17 mouse cellular contexts compared by ENCODE assay signal in genomic region chr4:59642657-59643056, GRCm38 (mm10).
"Had no signal": no experiment of that assay in that cellular context is flagged by ENCODE, and none has a peak within 500 bp of the region (broad histone marks: within the 10 kb centered on the region; RNA-seq: fewer than 3 reads in every experiment).

No protein-coding gene starts in this region.

- H3K27me3 ChIP-seq: limb, embryonic 12.5 days; limb, embryonic 15.5 days; liver, embryonic 13.5 days; midbrain, embryonic 15.5 days; neural tube, embryonic 12.5 days; neural tube, embryonic 15.5 days had no signal

- DNase-seq: left cerebral cortex, postnatal 4 days; liver, embryonic 13.5 days; lung, adult 2 months; lung, postnatal 14 days; lung, postnatal 4 days; right cerebral cortex, postnatal 25 days; thymus, adult 18-20 months; thymus, postnatal 36 days had no signal

- H3K9ac ChIP-seq: limb, embryonic 12.5 days; limb, embryonic 15.5 days; liver, embryonic 13.5 days; midbrain, embryonic 15.5 days; neural tube, embryonic 12.5 days; neural tube, embryonic 15.5 days had no signal

- H3K4me3 ChIP-seq: limb, embryonic 12.5 days; limb, embryonic 15.5 days; liver, embryonic 13.5 days; midbrain, embryonic 15.5 days; neural tube, embryonic 12.5 days; neural tube, embryonic 15.5 days had no signal

- H3K36me3 ChIP-seq: limb, embryonic 12.5 days; limb, embryonic 15.5 days; liver, embryonic 13.5 days; midbrain, embryonic 15.5 days; neural tube, embryonic 12.5 days; neural tube, embryonic 15.5 days had no signal

- H3K9me3 ChIP-seq: limb, embryonic 12.5 days; limb, embryonic 15.5 days; liver, embryonic 13.5 days; midbrain, embryonic 15.5 days; neural tube, embryonic 12.5 days; neural tube, embryonic 15.5 days had no signal

- ATAC-seq: hindbrain, postnatal 0 days; inflammation-experienced regulatory T-cells, adult 6 months; intestine, embryonic 16.5 days; midbrain, embryonic 15.5 days had no signal

- H3K27ac ChIP-seq: hindbrain, postnatal 0 days; limb, embryonic 12.5 days; limb, embryonic 15.5 days; midbrain, embryonic 15.5 days; neural tube, embryonic 12.5 days; neural tube, embryonic 15.5 days had no signal

- H3K4me2 ChIP-seq: limb, embryonic 12.5 days; limb, embryonic 15.5 days; liver, embryonic 13.5 days; midbrain, embryonic 11.5 days; midbrain, embryonic 15.5 days; neural tube, embryonic 12.5 days; neural tube, embryonic 15.5 days had no signal

- H3K4me1 ChIP-seq: limb, embryonic 15.5 days had no signal
